Mouse (Mus musculus) liver, postnatal 0 days (tissue): ENCODE measurements around the gene Rabgap1l.

ENCODE experiments used
- CTCF ChIP-seq: sonication (generic); IDR thresholded peaks from 2 replicates; pipeline ENCODE4 v1.5.1; 2016; ENCODE audit warnings: antibody characterized with exemption, low read depth
- EP300 ChIP-seq: IDR thresholded peaks from 2 replicates; pipeline ENCODE4 v1.6.1; 2016; ENCODE audit warnings: antibody characterized with exemption, low read depth, mild to moderate bottlenecking

DNA sequence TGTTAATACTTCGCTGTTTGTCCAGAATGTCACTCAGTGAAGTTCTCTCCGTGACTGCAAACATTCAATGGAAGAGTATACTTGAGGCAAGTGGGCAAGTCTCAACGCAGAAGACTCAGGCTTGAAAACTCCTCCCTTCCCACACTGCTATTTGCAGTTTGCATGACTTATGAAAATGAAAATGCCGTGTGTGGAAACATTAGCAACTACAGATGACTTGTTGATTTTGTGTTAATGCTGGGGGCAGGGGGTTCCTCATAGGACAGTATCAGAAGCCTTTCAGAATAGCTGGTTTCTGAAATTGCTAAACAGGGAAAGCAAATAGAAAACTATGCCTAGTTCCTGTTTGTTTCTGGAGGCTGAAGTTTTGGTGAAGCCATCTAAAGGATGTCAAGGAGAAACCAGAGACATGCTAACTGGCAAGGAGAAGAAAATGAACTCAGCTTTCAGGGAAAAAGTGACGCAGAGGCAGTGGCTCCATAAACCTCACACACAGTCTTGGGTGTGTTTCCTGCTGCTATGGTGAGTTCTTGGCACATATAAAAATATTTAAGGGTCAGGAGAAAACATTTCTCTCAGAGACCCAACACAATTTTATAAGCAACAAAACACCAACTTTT is 541.5 kb downstream of the Rabgap1l start:
- TF ChIP-seq CTCF = no peak
- no peak for TF ChIP-seq EP300
